Mouse (Mus musculus) ES-E14 (cell line): ENCODE measurements around the gene S1pr1.

ENCODE experiments used
- CHD2 ChIP-seq: IDR thresholded peaks from 2 replicates; pipeline ENCODE4 v1.6.1; 2014; ENCODE audit warnings: mild to moderate bottlenecking, low read depth, low read length, inconsistent platforms
- MAFK ChIP-seq: IDR thresholded peaks from 2 replicates; pipeline ENCODE4 v1.6.1; 2014; ENCODE audit warnings: mild to moderate bottlenecking, low read depth, low read length, inconsistent platforms; ENCODE audit not compliant: insufficient read depth
- ZC3H11A ChIP-seq: IDR thresholded peaks from 2 replicates; pipeline ENCODE4 v1.6.1; 2012; ENCODE audit warnings: low read depth, mild to moderate bottlenecking, inconsistent platforms, low read length, borderline replicate concordance

GRCm38 (mm10) chr3:115763292-115763691, 48.4 kb upstream of the S1pr1 start:
- TF ChIP-seq MAFK (no peak), ZC3H11A (no peak), CHD2 (no peak)
